Mouse (Mus musculus) gastrocnemius, postnatal 14 days (tissue): Measurements from ENCODE around the gene Abcc10. TPM values are rescaled to one million over a fixed set of nuclear protein-coding genes. Genes with fewer than 3 reads are reported as not detected.
A peak's percentile ranks its signal among the peaks of the same experiment; 100 is the strongest.

Experiments
- DNase-seq: peaks from one replicate; pipeline ENCODE4 v3.0.0; 2021; ENCODE audit warnings: mixed read lengths
- intact Hi-C: fragments of 180-260 bp; cut with DNase I; formaldehyde crosslinking; loops from one replicate; pipeline ENCODE4 v1.15.1; 2025; ENCODE audit warnings: low total_unique reads
- total RNA-seq, 2 experiments: library from RNA; stranded (reverse); gene quantifications; 2 replicates each; pipeline ENCODE4 v1.2.3; 2021

Gene Abcc10
- total RNA-seq, 2 experiments from 2014 or later = 2.3 to 2.8 TPM

- intact Hi-C loops = loop anchor here (2.0 kb wide), 1 partner anchor 31 kb away; no protein-coding TSS in a partner anchor
- DNase-seq = no peak
These were observed 30.6 kb downstream of the Abcc10 start, which contains the start of gene Dlk2 for GRCm38 (mm10) chr17:46297364-46298219. Dlk2 (plus strand) TSS chr17:46297421.

DNA sequence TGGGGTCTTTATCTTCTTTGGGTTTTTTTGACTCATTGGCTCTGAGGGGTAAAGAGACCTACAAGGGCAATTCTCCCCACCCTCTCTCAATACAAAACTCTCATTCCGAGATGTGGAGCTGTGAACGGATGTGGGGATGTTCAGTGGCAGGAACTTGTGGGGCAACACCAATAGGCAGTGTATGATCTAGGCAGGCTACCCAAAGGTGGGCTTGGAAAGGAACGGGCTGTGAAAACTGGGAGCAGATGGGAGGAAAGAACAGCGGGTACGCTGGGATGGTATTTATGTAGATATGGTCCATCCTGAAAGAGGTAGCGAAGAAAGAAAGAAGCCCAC is 31.2 kb downstream of the Abcc10 start:
- intact Hi-C loops = no loop called here

DNA sequence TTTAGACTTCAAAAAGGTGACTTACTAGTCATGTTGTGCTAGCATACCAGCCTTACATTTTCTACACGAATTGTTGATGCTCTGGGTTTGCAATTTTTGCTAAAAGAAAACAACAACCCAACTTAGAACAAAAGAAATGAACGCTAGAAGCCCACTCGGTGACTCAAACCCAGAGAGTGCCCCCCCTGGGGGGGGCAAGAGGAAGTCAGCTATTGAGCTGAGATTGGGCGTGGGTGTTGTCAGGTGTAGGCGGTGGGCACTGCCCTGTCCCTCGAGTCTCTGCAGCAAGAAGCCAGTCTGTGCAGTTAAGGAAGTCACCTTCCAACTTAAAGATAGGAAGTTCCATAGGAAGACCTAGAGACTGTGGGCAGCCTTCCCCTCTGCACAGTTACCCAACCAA is 31.6 kb downstream of the Abcc10 start:
- intact Hi-C loops = no loop called here
- DNase-seq = no peak

More for the DNA sequence above, 31.2 kb downstream of the Abcc10 start:
- DNase-seq = no peak

- intact Hi-C loops = no loop called here
- peak; percentile 83 for DNase-seq
These were observed 40.5 kb downstream of the Abcc10 start for GRCm38 (mm10) chr17:46287678-46288095.

DNA sequence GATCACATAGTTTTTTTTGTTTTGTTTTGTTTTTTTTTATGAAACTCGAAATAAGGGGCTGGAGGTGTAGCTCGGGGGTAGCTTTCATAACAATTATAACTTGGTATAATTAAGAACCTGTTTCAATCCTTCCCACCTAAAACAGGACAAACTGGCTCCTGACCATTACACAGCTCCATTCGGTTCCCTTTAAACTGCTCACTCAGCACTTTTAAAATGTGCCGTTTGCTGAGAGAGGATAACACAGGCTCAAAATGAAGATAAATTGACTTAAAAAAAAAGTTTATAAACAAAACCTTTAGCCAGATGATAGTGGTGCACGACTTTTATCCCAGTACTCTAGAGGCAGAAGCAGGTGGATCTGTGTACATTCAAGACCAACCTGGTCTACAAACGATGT is 42.7 kb downstream of the Abcc10 start:
- intact Hi-C loops = no loop called here
- DNase-seq = no peak

DNA sequence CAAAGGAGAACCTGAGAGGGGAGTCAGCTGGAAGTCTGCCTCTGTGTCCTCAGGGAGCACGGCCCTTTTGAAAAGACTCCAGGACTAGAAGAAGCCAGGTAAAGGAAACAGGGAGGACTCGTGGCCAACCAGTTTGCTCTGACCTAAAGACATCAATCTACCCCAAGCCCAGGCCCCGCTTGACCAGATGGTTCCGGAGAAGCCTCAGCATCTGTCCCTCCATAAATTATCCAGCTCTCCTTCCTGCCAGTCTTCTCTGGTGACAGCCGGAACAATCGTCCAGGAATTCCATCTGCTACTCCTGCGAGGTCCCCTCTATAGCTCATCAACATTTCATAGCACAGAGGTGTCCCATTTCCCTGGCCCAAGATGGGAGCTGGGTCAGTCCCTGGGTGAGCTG is 43.5 kb downstream of the Abcc10 start:
- DNase-seq = no peak
- intact Hi-C loops = no loop called here

GRCm38 (mm10) chr17:46283911-46284310 is 44.2 kb downstream of the Abcc10 start:
- intact Hi-C loops = no loop called here
- DNase-seq = no peak

DNA sequence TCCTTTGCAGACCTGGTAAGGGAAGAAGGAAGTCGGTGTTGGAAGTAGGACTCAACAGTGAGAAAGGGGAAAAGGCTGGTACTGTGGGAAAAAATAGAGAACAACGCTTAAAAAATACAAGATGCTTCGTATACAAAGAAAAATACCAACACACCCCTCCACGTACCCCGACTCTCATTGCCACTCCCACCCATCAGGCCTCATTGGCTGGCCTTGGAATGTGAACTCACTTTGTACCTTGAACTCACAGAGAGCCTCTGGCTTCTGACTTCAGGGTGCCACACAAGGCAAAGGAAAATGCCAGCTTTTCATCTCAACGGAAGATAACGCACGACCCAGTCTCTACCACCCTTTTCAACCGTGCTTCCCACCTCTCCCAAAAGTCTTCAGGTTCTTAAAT is 45.0 kb downstream of the Abcc10 start:
- DNase-seq = no peak
- intact Hi-C loops = no loop called here

GRCm38 (mm10) chr17:46282483-46283123 is 45.5 kb downstream of the Abcc10 start, which contains the start of gene Tjap1:
Tjap1 (minus strand) TSS chr17:46283026.
- intact Hi-C loops = no loop called here
- peak; percentile 89 for DNase-seq

GRCm38 (mm10) chr17:46278011-46278765 is 50.0 kb downstream of the Abcc10 start:
- no peak for DNase-seq
- intact Hi-C loops = no loop called here

GRCm38 (mm10) chr17:46277586-46277985 is 50.6 kb downstream of the Abcc10 start:
- intact Hi-C loops = no loop called here
- no peak for DNase-seq

GRCm38 (mm10) chr17:46275506-46275905 is 52.6 kb downstream of the Abcc10 start:
- DNase-seq = no peak
- intact Hi-C loops = no loop called here

DNA sequence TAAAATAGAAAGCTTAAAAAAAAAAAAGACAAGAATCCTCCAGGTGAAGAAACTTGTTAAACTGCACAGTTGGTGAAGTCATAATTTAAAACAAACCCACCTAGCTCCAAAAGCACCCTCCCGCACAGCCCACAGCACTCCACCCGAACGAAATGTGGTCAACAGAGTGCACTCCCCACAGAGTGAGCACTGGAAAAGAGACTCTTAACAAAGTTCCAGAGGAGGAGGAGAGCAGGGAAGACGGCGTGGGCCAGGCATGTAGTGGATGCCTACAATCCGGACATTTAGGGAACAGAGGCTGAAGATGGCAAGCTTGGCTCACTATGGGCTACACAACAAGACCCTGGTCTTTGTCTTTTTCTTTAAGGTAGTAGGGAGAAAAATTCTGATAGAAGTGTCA is 53.1 kb downstream of the Abcc10 start:
- intact Hi-C loops = no loop called here
- no peak for DNase-seq

- DNase-seq = no peak
- intact Hi-C loops = no loop called here
These were observed 53.7 kb downstream of the Abcc10 start for GRCm38 (mm10) chr17:46274465-46274864.

- intact Hi-C loops = no loop called here
- no peak for DNase-seq
These were observed 54.3 kb downstream of the Abcc10 start for GRCm38 (mm10) chr17:46273803-46274236.

- intact Hi-C loops = no loop called here
- DNase-seq = no peak
These were observed 55.5 kb downstream of the Abcc10 start for GRCm38 (mm10) chr17:46272675-46273074.

DNA sequence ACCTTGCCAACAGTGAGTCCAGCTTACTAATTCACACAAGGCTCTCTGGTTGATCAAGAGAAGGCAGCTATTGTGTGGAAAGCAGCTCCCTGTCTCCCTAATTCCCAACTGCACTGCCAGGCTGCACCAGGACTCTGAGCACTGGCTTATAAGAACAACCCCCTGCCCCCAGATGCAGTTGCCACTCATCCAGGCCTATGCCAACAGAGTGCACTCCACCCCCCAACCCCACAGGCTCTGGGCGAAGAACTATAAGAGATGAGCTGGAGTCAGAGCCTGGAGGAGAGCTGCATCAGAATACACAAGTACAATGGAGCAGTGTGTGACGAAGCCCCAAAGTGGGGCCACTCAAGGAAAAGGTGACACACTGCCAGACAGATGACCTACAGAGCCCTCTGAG is 56.1 kb downstream of the Abcc10 start:
- no peak for DNase-seq
- intact Hi-C loops = no loop called here

DNA sequence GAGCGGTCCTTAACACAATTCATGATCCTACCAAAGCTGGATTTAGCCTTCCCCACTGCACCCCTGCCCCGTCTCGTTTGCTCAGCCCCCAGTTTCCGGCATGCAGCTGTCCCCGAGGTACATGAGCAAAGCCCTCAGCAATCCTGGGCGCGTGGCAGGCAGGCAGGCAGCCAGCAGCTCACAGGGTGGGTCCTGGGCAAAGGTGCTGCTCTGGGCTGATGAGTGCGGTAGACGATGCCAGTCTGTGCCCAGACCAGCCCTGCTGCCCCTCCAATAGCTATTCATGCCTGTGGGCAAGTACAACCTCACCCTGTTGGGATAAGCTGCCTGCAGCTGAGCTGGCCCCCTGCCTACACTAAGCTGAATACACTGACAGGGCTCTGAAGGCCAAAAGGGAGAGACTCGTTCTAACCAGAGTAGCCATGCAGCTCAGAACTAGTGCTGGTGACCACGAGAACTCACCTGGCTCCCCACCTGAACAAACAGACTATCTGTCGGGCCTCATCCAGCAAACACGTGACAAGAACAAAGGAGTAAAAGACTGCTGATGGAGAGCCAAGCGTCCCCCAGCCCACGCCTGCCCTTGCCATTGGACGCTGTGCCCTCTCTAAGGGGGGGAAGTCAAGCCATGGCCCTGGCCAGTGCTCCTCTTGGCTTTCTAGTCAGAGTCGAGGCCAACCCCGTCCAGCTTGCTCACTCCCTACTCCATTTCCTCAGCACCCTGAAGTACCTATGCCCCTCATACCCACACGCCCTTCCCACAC is 58.2 kb downstream of the Abcc10 start:
- peak; percentile 59 for DNase-seq
- intact Hi-C loops = loop anchor here (10.0 kb wide), 1 partner anchor 115 kb away; the partner anchor contains the start of gene Zfp318

DNA sequence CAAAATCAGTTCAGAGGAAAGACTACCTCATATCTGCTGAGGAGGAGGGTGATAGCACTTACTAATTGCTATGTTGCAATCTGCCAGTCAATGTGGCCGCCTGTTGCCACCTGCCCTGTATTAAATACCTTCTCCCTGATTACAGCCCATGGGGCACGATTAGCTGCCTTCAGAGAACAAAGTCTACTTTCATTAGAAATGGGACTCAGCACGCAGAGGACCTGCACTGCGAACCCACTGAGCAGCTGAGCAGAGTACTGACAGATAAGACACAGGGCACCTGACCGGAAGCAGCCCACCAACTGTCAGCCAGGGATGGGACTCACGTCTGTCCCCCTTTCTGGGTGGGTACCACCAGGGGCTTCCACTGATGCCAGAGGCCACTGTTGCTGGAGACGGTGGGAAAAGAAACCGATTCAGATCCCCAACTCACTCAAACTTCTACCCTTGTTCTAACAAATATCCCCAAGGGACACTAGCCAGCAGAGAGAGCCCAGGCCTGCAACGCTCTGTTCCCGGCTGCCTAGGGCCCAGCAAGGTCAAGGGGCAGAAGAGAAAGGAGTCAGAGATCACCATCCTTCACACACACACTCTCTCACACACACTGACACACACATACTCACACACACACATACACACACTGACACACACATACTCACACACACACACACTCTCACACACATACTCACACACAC is 60.0 kb downstream of the Abcc10 start:
- intact Hi-C loops = loop anchor here (10.0 kb wide), 1 partner anchor 117 kb away; the partner anchor contains the start of gene Zfp318
- no peak for DNase-seq
